Mouse (Mus musculus): ENCODE results near the gene Fam102b. TPM values are rescaled to one million over a fixed set of nuclear protein-coding genes. Genes with fewer than 3 reads are reported as not detected.

Fam102b gene
- polyA plus RNA-seq, 1 experiment from 2014 or later = 22.5 TPM

DNA sequence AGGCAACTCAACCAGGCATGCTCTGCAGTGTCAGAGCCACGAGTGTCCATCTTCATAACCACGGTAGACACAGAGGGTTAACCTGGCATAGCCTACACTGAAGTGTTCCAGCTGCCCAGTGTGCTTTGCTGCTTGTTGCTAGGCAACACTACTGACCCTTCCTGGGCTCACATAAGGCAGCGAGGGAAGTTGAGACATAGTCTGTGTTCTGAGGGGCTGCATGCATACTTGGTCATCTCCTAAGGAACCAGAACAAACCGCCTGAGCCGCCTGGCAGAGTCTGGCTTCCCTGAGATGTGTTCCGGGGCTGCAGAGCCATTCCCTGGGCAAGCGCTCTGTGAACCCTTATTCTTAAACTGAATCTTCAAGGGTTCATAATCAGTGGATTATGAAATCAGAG is 66.2 kb downstream of the Fam102b start:
- Histone ChIP-seq H3K79me2 (ENCODE audit: inconsistent target) (no peaks in the 10 kb centered on the region), H3K27ac (no peak overlapping the region), H3K4me3 (ENCODE audit: inconsistent target) (no peak overlapping the region), H3K36me3 (ENCODE audit: inconsistent target) (no peaks in the 10 kb centered on the region)
- WGBS (ENCODE audit: missing documents) = 76% methylated on average over 7 of the region's 7 CpGs

- Histone ChIP-seq H3K4me3 (ENCODE audit: inconsistent target) (no peak overlapping the region), H3K79me2 (ENCODE audit: inconsistent target) (no peaks in the 10 kb centered on the region), H3K27ac (no peak overlapping the region), H3K36me3 (ENCODE audit: inconsistent target) (no peaks in the 10 kb centered on the region)
- 86% methylated on average over 9 of the region's 13 CpGs for WGBS (ENCODE audit: missing documents)
Observed at GRCm38 (mm10) chr3:108959680-108960295, 67.6 kb downstream of the Fam102b start.

DNA sequence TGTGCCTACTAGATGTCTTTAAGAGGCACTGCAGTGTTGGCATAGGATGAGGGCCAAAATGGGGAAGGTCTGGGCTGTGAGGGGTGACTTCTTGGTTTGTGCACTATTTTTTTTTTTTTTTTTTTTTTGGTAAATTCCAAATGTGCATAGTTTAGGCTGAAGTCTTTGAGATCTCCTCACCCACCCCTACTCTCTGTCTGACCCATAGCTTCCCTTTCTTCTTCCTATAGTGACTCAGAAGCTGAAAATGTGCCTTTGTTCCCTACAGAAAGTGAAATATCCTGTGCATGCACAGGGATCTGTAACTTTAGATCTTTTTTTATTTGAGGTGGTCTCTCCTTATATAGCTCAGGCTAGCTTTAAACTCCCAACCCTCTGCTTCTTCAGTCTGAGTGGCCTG is 69.4 kb downstream of the Fam102b start:
- Histone ChIP-seq H3K27ac (no peak overlapping the region), H3K36me3 (ENCODE audit: inconsistent target) (no peaks in the 10 kb centered on the region), H3K79me2 (ENCODE audit: inconsistent target) (no peaks in the 10 kb centered on the region), H3K4me3 (ENCODE audit: inconsistent target) (no peak overlapping the region)

DNA sequence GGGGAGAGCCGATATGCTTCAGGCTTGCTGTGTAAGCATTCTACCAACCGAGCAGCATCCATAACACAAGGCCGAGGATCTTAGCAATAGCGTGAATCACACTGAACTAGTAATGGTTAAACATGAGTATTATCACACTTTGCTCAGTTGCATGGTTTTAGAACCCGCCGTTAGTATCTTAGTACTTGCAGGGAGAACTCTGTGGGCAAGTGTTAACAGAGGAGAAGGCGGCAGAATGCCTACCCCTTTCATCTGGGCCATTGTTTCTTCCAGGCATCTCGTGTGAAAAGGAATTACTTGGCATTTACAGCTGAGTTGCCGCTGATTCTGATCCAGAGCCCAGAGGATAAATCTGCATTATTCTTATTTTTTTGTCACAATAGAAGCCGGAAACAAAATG is 86.4 kb downstream of the Fam102b start:
- no peaks in the 10 kb centered on the region for H3K79me2 ChIP-seq (ENCODE audit: inconsistent target)
- H3K4me3 ChIP-seq (ENCODE audit: inconsistent target) = no peak overlapping the region
- H3K36me3 ChIP-seq (ENCODE audit: inconsistent target) = no peaks in the 10 kb centered on the region
- WGBS (ENCODE audit: missing documents) = 97% methylated on average over 10 of the region's 10 CpGs
- no peak overlapping the region for H3K27ac ChIP-seq

- no peaks in the 10 kb centered on the region for H3K36me3 ChIP-seq (ENCODE audit: inconsistent target)
- no peak within 1 kb of the TSS for H3K27ac ChIP-seq
- no peaks in the 10 kb centered on the region for H3K79me2 ChIP-seq (ENCODE audit: inconsistent target)
- WGBS (ENCODE audit: missing documents) = 84% methylated on average over 23 of the region's 59 CpGs
- H3K4me3 ChIP-seq (ENCODE audit: inconsistent target) = no peak within 1 kb of the TSS
Observed at GRCm38 (mm10) chr3:108940001-108940633, 87.3 kb downstream of the Fam102b start, which contains the start of gene Gm9857. TSS of gene Gm9857 (minus strand) at chr3:108940445.

DNA sequence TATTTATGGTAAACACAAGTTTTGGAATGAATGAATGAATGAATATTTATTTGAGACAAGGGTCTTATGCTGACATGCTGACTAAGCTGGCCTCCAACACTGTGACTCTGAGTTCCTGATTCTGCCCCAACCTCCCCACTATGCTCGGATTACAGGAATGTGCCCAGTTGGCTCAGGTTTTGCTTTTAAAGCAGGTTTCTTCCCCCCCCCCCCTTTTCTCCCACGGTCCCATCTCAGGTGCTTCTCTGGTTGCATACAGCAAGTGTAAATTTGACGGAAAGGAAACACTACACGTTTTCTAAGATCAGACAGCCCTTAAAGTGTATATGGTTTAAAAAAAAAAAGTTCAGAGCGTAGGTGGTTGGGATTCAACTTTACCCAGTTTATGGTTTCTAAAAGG is 87.8 kb downstream of the Fam102b start, which contains the start of gene Henmt1:
TSS of gene Henmt1 (plus strand) at position 301 of the 400 bp plus-strand sequence.
- Histone ChIP-seq H3K79me2 (ENCODE audit: inconsistent target) (no peaks in the 10 kb centered on the region), H3K4me3 (ENCODE audit: inconsistent target) (no peak within 1 kb of the TSS), H3K27ac (no peak within 1 kb of the TSS), H3K36me3 (ENCODE audit: inconsistent target) (no peaks in the 10 kb centered on the region)
- WGBS (ENCODE audit: missing documents) = 88% methylated on average over 4 of the region's 5 CpGs

DNA sequence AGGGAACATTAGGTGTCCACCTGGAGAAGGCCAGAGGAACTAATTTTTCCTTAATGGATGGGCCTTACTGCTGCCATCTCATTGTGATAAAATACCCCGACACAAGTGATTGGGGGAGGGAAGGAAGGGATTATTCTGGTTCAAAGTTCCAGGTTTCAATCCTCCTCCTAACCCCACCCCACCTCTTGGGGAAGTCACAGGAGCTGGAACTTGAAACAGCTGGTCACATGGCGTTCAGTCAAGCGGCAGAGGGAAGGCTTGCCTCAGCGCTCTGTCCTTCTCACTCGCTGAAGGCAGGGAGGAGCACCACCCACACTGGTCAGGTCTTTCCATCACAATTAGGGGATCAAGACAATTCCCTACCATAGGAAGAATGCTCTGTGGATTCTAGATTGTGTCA is 88.7 kb downstream of the Fam102b start:
- no peaks in the 10 kb centered on the region for H3K79me2 ChIP-seq (ENCODE audit: inconsistent target)
- no peak overlapping the region for H3K27ac ChIP-seq
- no peak overlapping the region for H3K4me3 ChIP-seq (ENCODE audit: inconsistent target)
- WGBS (ENCODE audit: missing documents) = 97% methylated on average over 5 of the region's 5 CpGs
- no peaks in the 10 kb centered on the region for H3K36me3 ChIP-seq (ENCODE audit: inconsistent target)

DNA sequence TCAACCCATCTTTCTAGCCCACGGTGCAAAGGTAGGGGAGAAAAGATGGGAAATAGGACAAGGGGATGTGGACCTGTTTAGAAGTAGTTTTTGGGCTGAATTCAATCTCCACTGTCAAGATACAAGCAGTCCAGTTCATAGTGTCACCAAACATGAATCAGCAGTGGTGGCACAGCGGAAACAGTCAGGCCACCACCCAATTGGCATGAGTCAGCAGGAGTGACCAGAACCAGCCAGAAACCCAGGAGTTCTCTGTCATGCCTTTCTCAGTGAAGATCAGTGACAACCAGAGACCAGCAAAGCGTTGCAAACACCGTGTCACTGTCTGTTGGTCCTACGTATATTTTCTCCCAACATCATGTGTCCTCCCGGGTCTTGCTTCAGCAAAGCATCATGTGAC is 93.8 kb downstream of the Fam102b start:
- Histone ChIP-seq H3K79me2 (ENCODE audit: inconsistent target) (no peaks in the 10 kb centered on the region), H3K4me3 (ENCODE audit: inconsistent target) (no peak overlapping the region), H3K36me3 (ENCODE audit: inconsistent target) (no peaks in the 10 kb centered on the region), H3K27ac (no peak overlapping the region)
- 86% methylated on average over 6 of the region's 6 CpGs for WGBS (ENCODE audit: missing documents)

DNA sequence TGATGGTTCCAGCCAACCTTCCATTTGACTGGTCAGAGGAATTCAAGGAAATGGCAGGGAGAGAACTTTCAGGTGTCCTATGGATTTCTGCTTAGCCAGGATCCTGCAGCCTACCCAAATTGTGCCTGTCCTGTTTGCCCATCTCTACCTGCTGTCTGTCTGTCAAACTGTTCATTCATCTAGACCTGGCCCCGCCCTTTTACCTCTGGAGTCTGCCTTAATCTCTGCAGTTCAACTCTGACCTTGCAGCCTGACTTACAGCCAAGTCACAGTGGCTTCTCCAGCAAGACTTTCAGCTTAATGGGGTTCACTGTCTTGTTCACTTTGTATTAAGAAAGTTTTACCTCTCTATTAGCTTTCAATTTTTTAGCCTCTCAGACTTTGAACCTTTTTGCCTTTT is 101.1 kb downstream of the Fam102b start:
- WGBS (ENCODE audit: missing documents) = 75% methylated on average over 1 of the region's 1 CpGs
- no peak overlapping the region for H3K4me3 ChIP-seq (ENCODE audit: inconsistent target)
- H3K79me2 ChIP-seq (ENCODE audit: inconsistent target) = no peaks in the 10 kb centered on the region
- H3K36me3 ChIP-seq (ENCODE audit: inconsistent target) = no peaks in the 10 kb centered on the region
- no peak overlapping the region for H3K27ac ChIP-seq

DNA sequence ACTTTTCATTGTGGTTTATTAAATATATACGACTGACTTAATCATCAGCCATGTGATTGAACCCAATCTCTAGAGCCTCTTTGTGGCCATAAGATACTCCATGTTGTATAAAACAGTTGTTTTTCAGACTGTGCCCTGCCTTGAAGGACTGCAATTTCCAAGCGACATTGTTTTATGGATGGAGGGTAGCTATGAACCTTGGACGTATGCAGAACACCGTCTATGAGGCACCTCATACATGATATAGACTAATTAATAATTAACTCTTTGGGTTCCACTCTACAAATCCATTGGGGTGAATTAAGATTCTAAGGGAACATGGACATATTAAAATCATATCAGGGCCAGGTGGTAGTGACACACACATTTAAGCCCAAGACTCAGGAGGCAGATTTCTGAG is 101.7 kb downstream of the Fam102b start:
- Histone ChIP-seq H3K79me2 (ENCODE audit: inconsistent target) (no peaks in the 10 kb centered on the region), H3K4me3 (ENCODE audit: inconsistent target) (no peak overlapping the region), H3K27ac (no peak overlapping the region), H3K36me3 (ENCODE audit: inconsistent target) (no peaks in the 10 kb centered on the region)
- WGBS (ENCODE audit: missing documents) = 100% methylated on average over 4 of the region's 4 CpGs

- H3K27ac ChIP-seq = no peak overlapping the region
Observed at GRCm38 (mm10) chr3:108921822-108922221, 105.6 kb downstream of the Fam102b start.

More at GRCm38 (mm10) chr3:108921822-108922221, 105.6 kb downstream of the Fam102b start:
- Histone ChIP-seq H3K79me2 (ENCODE audit: inconsistent target) (no peaks in the 10 kb centered on the region), H3K4me3 (ENCODE audit: inconsistent target) (no peak overlapping the region), H3K36me3 (ENCODE audit: inconsistent target) (no peaks in the 10 kb centered on the region)
- 90% methylated on average over 1 of the region's 1 CpGs for WGBS (ENCODE audit: missing documents)

Other genes with a start within 250 kb of the Fam102b start
- gene Stxbp3, start 187.1 kb downstream of the Fam102b start, polyA plus RNA-seq (2018) = 35.4 to 73.9 TPM (median 66.9 TPM) in 3 replicates
- 0.12 to 0.16 TPM (median 0.13 TPM) in 3 replicates for gene Fndc7, start 137.6 kb downstream of the Fam102b start, polyA plus RNA-seq (2018)
- gene Prpf38b, start 115.9 kb downstream of the Fam102b start, polyA plus RNA-seq (2018) = 42.7 to 154 TPM (median 82.2 TPM) in 3 replicates
- gene Henmt1, start 87.7 kb downstream of the Fam102b start, polyA plus RNA-seq (2018) = not detected in 3 replicates
- gene Gm9857, start 87.2 kb downstream of the Fam102b start, polyA plus RNA-seq (2018) = not detected in 3 replicates
- not detected in 3 replicates for gene Slc25a54, start 52.9 kb upstream of the Fam102b start, polyA plus RNA-seq (2018)
- gene Slc25a24, start 95.5 kb upstream of the Fam102b start, polyA plus RNA-seq (2018) = 27.3 to 48.9 TPM (median 37.5 TPM) in 3 replicates

Measured in macrophage (primary cell).